Mouse (Mus musculus) heart, embryonic 13.5 days (tissue): ENCODE data around the gene Rln3. TPM values are rescaled to one million over a fixed set of nuclear protein-coding genes. Genes with fewer than 3 reads are reported as not detected.
"Not testable (repeated sequence)": the region's sequence is repeated elsewhere in the genome, so short reads cannot be mapped to it uniquely, and the experiment has no call there.

Source experiments
- ATAC-seq: fragments of 200-750 bp; cut with Nextera tagmentation; 2 replicates; pipeline ENCODE4 v1.8.0; 2017; ENCODE audit warnings: moderate TSS enrichment; ENCODE audit not compliant: insufficient number of reproducible peaks, low FRiP score, low TSS enrichment; ENCODE audit errors: extremely low read depth
- H3K27ac ChIP-seq: fragments of 300-500 bp; sonication (generic); replicated peaks from 2 replicates; pipeline ENCODE4 v1.5.1; 2015; ENCODE audit warnings: moderate library complexity, mild to moderate bottlenecking, inconsistent platforms
- H3K27me3 ChIP-seq: fragments of 300-500 bp; sonication (generic); replicated peaks from 2 replicates; pipeline ENCODE4 v1.6.1; 2015; ENCODE audit warnings: mild to moderate bottlenecking, inconsistent platforms
- H3K36me3 ChIP-seq: fragments of 300-500 bp; sonication (generic); 2 replicates; pipeline ENCODE4 v1.6.1; 2015; ENCODE audit warnings: mild to moderate bottlenecking, inconsistent platforms
- H3K4me1 ChIP-seq: fragments of 300-500 bp; sonication (generic); 2 replicates; pipeline ENCODE4 v1.6.1; 2015; ENCODE audit warnings: inconsistent platforms
- H3K4me2 ChIP-seq: fragments of 300-500 bp; sonication (generic); 2 replicates; pipeline ENCODE4 v1.6.1; 2015; ENCODE audit warnings: inconsistent platforms, mild to moderate bottlenecking, moderate library complexity
- H3K4me3 ChIP-seq: fragments of 300-500 bp; sonication (generic); 2 replicates; pipeline ENCODE4 v1.5.1; 2015; ENCODE audit warnings: moderate library complexity, mild to moderate bottlenecking, inconsistent platforms
- H3K9ac ChIP-seq: fragments of 300-500 bp; sonication (generic); 2 replicates; pipeline ENCODE4 v1.6.1; 2015; ENCODE audit warnings: inconsistent platforms, mild to moderate bottlenecking, moderate library complexity
- H3K9me3 ChIP-seq: fragments of 300-500 bp; sonication (generic); 2 replicates; pipeline ENCODE4 v1.6.1; 2016; ENCODE audit warnings: inconsistent platforms
- WGBS: fragments of 180-500 bp; shearing (Covaris S2); methylation state at CpG from one replicate; pipeline ENCODE4 v1.1.7; 2015; ENCODE audit warnings: mixed read lengths; 5-methylcytosine and 5-hydroxymethylcytosine counted together
- polyA plus RNA-seq: library from polyadenylated mRNA; unstranded; fragments of >200 nt; fragmentation: Nextera tagmentation; extraction: Ambion mirVana; gene quantifications from 2 replicates; pipeline ENCODE4 v1.2.1, GENCODE M21; 2015

Rln3 gene
- polyA plus RNA-seq, 1 experiment from 2014 or later, result not detected

DNA sequence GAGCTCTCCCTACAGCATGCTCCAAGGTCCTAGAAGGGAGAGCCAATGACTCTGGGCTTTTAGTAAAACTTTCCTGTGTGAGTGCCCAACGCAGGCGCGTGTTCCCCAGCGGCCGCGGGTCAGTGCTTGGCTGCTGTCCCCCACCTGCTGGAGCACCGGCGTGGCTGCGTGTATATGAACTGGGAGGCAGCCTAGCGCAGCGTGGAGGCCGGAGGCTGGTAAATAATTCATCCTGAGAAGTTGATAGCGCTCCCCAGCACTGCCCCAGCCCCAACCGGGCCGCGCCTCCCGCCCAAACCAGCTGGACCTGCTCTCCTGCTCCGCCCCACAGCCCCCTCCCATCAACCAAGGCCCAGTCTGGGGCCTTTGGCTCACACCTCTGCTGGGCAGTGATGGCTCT, 23.7 kb downstream of the Rln3 start, which contains the start of gene Palm3:
Gene Palm3 (plus strand): TSS at position 376 of the 400 bp plus-strand sequence.
- ATAC-seq, result no peak
- Histone ChIP-seq H3K4me1 (peaks cover 45% of the 10 kb centered on the region), H3K27me3 (peaks cover 57% of the 10 kb centered on the region), H3K4me3 (0 out of 2 replicates have a peak within 1 kb of the TSS, but pooled peaks have one; percentile 0), H3K9ac (0 out of 2 replicates have a peak within 1 kb of the TSS, but pooled peaks have one; percentile 30), H3K4me2 (peak within 1 kb of the TSS; percentile 48), H3K9me3 (peaks cover 2% of the 10 kb centered on the region; the same call in 1 of the 2 replicates), H3K27ac (no peak within 1 kb of the TSS), H3K36me3 (no peaks in the 10 kb centered on the region)
- 12% methylated on average over 18 of the region's 18 CpGs for WGBS

DNA sequence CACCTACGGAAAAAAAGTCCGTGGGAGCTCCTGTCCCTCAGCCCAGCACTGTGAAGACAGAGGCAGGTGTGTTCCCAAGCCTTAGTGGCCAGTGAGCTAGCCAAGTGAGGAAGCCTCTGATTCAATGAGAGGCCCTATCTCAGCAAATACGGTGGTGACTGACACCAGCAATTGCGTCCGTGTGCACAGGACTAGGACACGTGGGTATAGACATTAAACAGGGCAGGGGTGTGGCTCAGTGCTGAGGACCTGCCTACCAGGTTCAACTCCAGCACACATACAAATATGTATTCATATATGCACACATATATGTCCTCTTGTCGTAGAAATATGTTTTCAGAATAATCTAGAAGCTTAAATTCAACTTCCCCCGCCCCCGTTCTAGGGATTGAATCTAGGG, 25.1 kb downstream of the Rln3 start:
- ATAC-seq, result no peak
- no peaks in the 10 kb centered on the region for H3K36me3 ChIP-seq

DNA sequence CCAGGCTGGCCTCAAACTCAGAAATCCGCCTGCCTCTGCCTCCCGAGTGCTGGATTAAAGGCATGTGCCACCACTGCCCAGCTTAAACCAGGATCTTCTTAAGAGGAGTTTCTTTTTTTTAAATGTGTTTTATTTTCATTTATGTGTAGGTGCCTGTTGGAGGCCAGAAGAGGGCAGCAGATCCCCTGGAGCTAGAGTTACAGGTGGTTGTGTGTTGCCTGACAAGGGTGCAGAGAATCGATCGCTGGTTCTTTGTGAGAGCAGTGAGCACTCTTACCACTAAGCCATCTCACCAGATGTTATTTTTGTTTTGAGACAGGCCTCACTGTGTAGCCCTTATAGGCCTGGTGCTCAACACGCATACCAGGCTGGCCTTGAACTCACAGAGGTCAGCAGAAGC, 29.0 kb downstream of the Rln3 start:
- no peak overlapping the region for H3K4me2 ChIP-seq
- peaks cover 21% of the 10 kb centered on the region for H3K4me1 ChIP-seq
- peaks cover 6% of the 10 kb centered on the region; the same call in 1 of the 2 replicates for H3K9me3 ChIP-seq
- peaks cover 60% of the 10 kb centered on the region for H3K27me3 ChIP-seq
- no peaks in the 10 kb centered on the region for H3K36me3 ChIP-seq
- H3K4me3 ChIP-seq, result no peak overlapping the region
- no peak for ATAC-seq
- H3K9ac ChIP-seq, result no peak overlapping the region
- WGBS, result 87% methylated on average over 5 of the region's 5 CpGs
- no peak overlapping the region for H3K27ac ChIP-seq

More for the DNA sequence above, 25.1 kb downstream of the Rln3 start:
- Histone ChIP-seq H3K27me3 (peaks cover 45% of the 10 kb centered on the region), H3K27ac (no peak overlapping the region), H3K4me1 (peaks cover 37% of the 10 kb centered on the region), H3K4me2 (no peak overlapping the region), H3K4me3 (no peak overlapping the region), H3K9ac (no peak overlapping the region), H3K9me3 (peaks cover 6% of the 10 kb centered on the region; the same call in 1 of the 2 replicates)
- 72% methylated on average over 9 of the region's 9 CpGs for WGBS

DNA sequence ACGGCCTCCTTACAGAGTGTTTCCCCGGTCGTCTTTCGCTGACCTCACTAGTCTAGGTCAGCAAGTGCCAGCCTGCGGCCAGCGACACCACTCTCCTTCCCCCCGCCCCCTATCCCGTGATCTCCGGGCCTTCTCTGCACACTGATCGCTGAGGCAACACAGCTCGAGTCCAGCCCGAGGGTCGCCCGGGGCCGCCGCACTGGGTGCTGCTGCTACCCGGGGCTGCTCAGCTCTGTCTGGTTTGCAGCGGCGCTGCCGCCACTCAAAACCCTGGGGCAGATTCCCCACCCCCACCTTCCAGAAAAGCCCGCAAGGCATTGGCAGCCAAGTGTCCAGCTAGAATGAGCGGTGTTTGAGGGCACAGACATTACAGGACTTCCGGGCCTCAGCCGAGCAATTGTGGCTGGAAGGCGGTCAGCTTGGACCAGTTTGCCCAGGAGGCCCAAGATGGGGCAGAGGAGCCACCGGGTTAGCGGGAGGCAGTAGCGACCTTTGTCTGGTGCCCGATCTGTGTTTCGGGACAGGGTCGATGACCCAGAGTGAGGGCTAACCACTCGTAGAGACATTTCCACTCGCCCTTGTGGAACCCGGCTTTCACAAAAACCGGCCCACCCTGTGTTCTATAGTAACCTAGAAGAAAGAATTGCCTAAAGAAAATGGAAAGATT, 32.2 kb downstream of the Rln3 start:
- Histone ChIP-seq H3K36me3 (no peaks in the 10 kb centered on the region), H3K9me3 (peaks cover 6% of the 10 kb centered on the region; the same call in 1 of the 2 replicates), H3K27ac (no peak overlapping the region), H3K27me3 (peaks cover 55% of the 10 kb centered on the region), H3K4me3 (peak overlapping the region; percentile 60), H3K4me1 (peaks cover 28% of the 10 kb centered on the region), H3K9ac (peak overlapping the region; percentile 70), H3K4me2 (peak overlapping the region; percentile 97)
- ATAC-seq, result no peak
- 14% methylated on average over 35 of the region's 35 CpGs for WGBS

DNA sequence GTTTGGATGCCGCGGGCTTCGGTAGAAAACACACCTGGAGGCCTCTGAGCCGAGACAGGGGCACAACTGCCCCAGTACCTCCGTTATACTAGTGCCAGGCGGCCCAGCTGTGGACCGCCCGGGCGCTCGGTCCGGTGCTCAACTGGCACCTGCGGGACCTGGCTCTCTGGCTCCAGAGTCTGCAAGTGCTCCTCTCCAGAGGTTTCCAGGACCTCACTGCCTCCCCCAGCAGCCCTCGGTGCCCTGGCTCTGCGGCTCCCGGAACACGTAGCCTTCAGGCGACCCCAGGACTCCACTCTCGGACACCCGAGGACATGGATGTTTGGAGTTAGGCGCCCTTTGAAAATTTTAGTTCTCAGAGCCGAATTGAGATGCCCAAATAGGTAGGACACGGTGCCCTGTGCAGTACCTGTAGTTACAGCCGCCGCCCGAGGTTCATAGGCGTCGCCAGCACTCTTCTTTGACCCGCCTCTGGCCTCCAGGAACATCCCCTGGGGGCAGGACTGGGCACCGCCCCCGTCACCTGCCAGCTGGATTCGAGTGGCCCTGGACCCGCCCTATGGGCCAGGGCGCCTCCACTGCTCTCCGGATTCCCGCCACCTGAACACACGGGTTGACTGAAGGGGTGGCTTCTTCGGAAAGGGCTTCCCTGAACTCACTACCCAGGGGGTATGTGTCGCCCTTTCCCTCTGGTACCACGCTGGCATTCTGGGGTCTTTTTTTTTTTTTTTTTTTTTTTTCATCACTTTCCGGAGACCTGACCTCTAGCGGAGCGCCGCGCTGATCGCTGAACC, 32.9 kb downstream of the Rln3 start, which contains the start of gene 2210011C24Rik:
Gene 2210011C24Rik (minus strand): TSS at position 467 of the 794 bp plus-strand sequence.
- Histone ChIP-seq H3K9me3 (peaks cover 6% of the 10 kb centered on the region; the same call in 1 of the 2 replicates), H3K36me3 (no peaks in the 10 kb centered on the region), H3K27ac (no peak within 1 kb of the TSS), H3K4me3 (peak within 1 kb of the TSS; percentile 60), H3K4me2 (peak within 1 kb of the TSS; percentile 97), H3K9ac (peak within 1 kb of the TSS; percentile 70), H3K27me3 (peaks cover 50% of the 10 kb centered on the region), H3K4me1 (peaks cover 28% of the 10 kb centered on the region)
- no peak for ATAC-seq
- WGBS, result under 1% methylated on average over 45 of the region's 45 CpGs

DNA sequence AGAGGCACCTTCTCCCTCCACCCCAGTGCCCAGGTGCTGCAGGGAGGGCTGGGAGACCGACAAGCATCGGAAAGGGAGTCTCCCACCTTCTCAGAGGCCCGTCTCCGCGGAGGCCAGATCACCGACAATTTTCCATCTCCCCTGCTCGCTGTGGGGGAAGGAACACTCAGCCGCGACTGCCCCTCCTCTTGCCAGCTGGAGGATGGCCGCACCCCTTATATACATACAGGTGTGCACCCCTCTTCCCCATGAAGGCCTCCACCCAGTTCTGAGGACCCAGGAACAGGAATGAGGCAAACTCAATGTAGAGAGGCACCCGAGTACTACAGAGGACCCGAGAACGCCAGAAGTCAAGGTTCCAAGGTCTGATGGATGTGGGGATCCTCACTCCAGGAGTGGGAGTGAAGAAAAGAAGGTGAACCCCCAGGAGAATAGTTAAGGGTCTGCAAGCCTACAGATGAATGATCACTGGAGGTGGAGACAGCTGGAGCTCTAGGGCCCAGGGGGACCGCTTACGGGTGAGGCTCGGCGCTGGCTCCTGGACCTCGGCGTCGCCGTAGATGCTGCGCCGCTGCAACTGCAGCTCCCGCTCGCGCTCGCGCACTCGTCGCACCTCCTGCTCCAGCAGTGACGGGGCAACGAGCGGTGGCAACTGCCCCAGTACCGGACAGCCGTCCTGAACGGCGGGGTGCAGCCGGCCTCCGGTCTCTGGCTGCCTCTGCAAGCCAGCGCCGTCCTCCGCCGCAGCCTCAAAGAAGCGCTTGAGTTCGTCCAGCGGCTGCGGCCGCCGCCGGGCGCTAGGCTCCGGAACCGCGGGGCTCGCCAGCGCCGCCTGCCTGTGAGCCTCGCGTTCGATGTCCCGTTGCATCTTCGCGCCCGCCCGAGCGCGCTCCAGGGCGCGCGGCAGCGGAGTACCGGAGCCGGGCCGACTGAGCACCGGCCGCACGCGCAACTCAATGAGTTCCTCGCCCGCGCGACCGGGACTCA, 33.9 kb downstream of the Rln3 start:
- Histone ChIP-seq H3K9me3 (peaks cover 2% of the 10 kb centered on the region; the same call in 1 of the 2 replicates), H3K4me3 (peak overlapping the region; percentile 60), H3K4me2 (peak overlapping the region; percentile 97), H3K27me3 (peaks cover 50% of the 10 kb centered on the region), H3K4me1 (peaks cover 28% of the 10 kb centered on the region), H3K36me3 (no peaks in the 10 kb centered on the region), H3K9ac (peak overlapping the region; percentile 70), H3K27ac (no peak overlapping the region)
- peak; percentile 30; the same call in 1 of the 2 replicates for ATAC-seq
- 2% methylated on average over 83 of the region's 83 CpGs for WGBS

DNA sequence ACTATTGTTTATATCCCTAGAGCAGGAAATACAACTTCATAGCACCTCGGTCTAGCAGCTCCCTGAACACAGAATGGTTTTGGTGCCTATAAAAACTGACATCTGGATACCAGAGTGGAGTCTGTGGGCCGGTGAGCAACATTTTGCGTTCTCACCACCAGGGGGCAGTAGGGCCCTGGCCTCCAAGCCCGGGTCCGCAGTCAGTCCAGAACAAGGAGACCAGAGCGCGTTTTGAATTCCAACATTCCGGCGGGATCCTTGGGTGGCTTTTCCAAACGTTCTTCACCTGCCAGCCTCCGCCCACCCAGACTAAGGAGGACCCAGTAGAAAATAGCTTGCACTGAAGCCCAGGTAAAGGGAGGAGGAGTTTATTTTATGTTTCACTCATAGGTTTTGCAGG, 34.9 kb downstream of the Rln3 start:
- H3K4me1 ChIP-seq, result peaks cover 33% of the 10 kb centered on the region
- H3K4me3 ChIP-seq, result no peak overlapping the region; the same call in 1 of the 2 replicates
- 3% methylated on average over 11 of the region's 11 CpGs for WGBS
- no peaks in the 10 kb centered on the region for H3K36me3 ChIP-seq
- no peaks in the 10 kb centered on the region for H3K9me3 ChIP-seq
- H3K4me2 ChIP-seq, result peak overlapping the region; percentile 38
- H3K9ac ChIP-seq, result no peak overlapping the region
- no peak for ATAC-seq
- H3K27ac ChIP-seq, result no peak overlapping the region
- peaks cover 50% of the 10 kb centered on the region for H3K27me3 ChIP-seq

DNA sequence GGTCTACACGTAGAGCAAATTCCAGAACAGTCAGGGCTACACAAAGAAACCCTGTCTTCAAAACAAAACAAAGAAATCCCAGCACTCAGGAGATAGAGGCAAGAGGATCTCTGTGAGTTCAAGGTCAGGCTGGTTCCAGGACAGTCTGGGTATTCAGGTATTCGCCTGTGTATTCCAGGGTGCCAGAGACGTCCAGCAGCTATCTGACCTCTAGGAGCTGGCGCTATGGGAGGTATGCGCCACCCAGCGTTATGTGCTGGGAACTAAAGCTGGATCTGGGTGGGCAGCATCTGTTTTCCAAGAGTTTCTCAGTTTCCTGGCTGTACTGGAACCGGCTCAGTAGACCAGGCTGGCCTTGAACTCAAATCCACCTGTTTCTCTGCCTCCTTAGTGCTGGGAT, 36.4 kb downstream of the Rln3 start:
- no peak overlapping the region for H3K27ac ChIP-seq
- no peaks in the 10 kb centered on the region for H3K36me3 ChIP-seq
- peaks cover 39% of the 10 kb centered on the region for H3K27me3 ChIP-seq
- ATAC-seq, result no peak
- 27% methylated on average over 7 of the region's 7 CpGs for WGBS
- no peak overlapping the region for H3K9ac ChIP-seq
- no peak overlapping the region for H3K4me3 ChIP-seq
- no peak overlapping the region for H3K4me2 ChIP-seq
- no peaks in the 10 kb centered on the region for H3K9me3 ChIP-seq
- peaks cover 43% of the 10 kb centered on the region for H3K4me1 ChIP-seq

DNA sequence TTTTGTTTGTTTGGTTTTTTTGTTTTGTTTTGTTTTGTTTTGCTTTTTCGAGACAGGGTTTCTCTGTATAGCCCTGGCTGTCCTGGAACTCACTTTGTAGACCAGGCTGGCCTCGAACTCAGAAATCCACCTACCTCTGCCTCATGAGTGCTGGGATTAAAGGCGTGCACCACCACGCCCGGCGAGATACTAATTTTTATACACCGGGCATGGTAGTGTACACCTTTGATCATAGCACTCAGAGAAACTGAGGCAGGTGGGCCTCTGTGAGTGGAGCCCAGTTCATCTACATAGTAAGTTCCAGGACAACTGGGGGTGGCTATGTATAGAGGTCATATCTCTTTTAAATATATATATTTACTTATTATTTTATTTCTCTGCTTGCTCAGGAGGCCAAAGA, 39.3 kb downstream of the Rln3 start:
- peaks cover 29% of the 10 kb centered on the region for H3K4me1 ChIP-seq
- not testable (repeated sequence) for ATAC-seq, H3K27ac ChIP-seq, H3K9ac ChIP-seq, H3K4me3 ChIP-seq, H3K9me3 ChIP-seq
- H3K4me2 ChIP-seq, result peak overlapping the region; percentile 95; the same call in 1 of the 2 replicates
- H3K27me3 ChIP-seq, result peaks cover 25% of the 10 kb centered on the region
- WGBS, result 91% methylated on average over 7 of the region's 7 CpGs
- H3K36me3 ChIP-seq, result peaks cover 22% of the 10 kb centered on the region

DNA sequence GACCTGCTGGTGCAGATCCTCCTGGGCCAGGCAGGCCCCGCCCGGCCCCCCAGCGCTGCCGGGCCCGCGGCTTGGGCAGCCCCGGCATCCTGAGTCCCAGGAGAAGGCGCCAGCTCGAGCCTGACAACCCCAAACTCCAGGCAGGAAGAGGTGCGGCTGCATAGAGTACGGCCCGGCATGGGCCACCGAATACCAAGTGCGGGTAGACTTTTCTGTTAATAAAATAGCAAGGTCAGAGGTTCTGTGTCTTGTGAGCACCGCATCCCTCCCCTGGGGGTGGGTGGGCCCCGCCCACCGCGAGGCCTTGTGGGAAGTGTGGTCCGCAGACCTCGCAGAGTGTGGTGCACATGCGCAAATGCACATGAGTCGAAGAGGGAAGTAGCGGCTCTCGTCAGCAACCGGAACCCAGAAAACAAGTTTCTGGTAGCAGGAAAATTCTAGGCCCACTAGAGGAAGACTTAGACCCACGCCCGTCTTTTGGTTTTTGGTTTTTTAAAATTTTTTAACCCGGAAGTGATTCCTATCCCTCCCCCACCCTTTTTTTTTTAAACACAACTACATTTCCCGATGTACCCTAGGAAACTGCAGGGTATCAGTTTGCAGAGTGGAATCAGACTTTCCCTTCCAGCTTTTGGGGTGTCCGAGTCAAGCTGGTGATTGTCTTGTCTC, 40.1 kb downstream of the Rln3 start:
- ATAC-seq, result peak; percentile 77; the same call in 1 of the 2 replicates
- peaks cover 30% of the 10 kb centered on the region for H3K36me3 ChIP-seq
- H3K9me3 ChIP-seq, result no peaks in the 10 kb centered on the region
- 1% methylated on average over 30 of the region's 30 CpGs for WGBS
- peaks cover 19% of the 10 kb centered on the region for H3K27me3 ChIP-seq
- H3K9ac ChIP-seq, result peak overlapping the region; percentile 90
- peak overlapping the region; percentile 95 for H3K4me2 ChIP-seq
- peak overlapping the region; percentile 80 for H3K27ac ChIP-seq
- peak overlapping the region; percentile 72 for H3K4me3 ChIP-seq
- peaks cover 25% of the 10 kb centered on the region for H3K4me1 ChIP-seq
